Mouse (Mus musculus) embryonic facial prominence, embryonic 14.5 days (tissue): Measurements from ENCODE around the gene Pde1a. TPM values are rescaled to one million over a fixed set of nuclear protein-coding genes. Genes with fewer than 3 reads are reported as not detected.
"Not testable (repeated sequence)": the region's sequence is repeated elsewhere in the genome, so short reads cannot be mapped to it uniquely, and the experiment has no call there.

Source experiments
- ATAC-seq: fragments of 200-750 bp; cut with Nextera tagmentation; 2 replicates; pipeline ENCODE4 v1.8.0; 2017; ENCODE audit warnings: low read depth, moderate number of reproducible peaks, moderate TSS enrichment
- DNase-seq: peaks from one replicate; pipeline ENCODE4 v3.0.0-alpha.2; 2015; ENCODE audit warnings: low spot score
- H3K27ac ChIP-seq: fragments of 300-500 bp; sonication (generic); replicated peaks from 2 replicates; pipeline ENCODE4 v1.5.1; 2014; ENCODE audit warnings: low read depth, mild to moderate bottlenecking, low read length, moderate library complexity
- H3K27me3 ChIP-seq: fragments of 300-500 bp; sonication (generic); replicated peaks from 2 replicates; pipeline ENCODE4 v1.6.1; 2014; ENCODE audit warnings: low read length; ENCODE audit not compliant: control insufficient read depth, insufficient read depth
- H3K36me3 ChIP-seq: fragments of 300-500 bp; sonication (generic); 2 replicates; pipeline ENCODE4 v1.6.1; 2014; ENCODE audit warnings: low read length, mixed read lengths; ENCODE audit not compliant: control insufficient read depth, insufficient read depth
- H3K4me1 ChIP-seq: fragments of 300-500 bp; sonication (generic); 2 replicates; pipeline ENCODE4 v1.6.1; 2014; ENCODE audit warnings: antibody characterized with exemption, low read length; ENCODE audit not compliant: control insufficient read depth, insufficient read depth
- H3K4me2 ChIP-seq: fragments of 300-500 bp; sonication (generic); 2 replicates; pipeline ENCODE4 v1.6.1; 2014; ENCODE audit warnings: low read depth, mild to moderate bottlenecking, low read length, moderate library complexity, mixed read lengths
- H3K4me3 ChIP-seq: fragments of 300-500 bp; sonication (generic); 2 replicates; pipeline ENCODE4 v1.5.1; 2014; ENCODE audit warnings: low read depth, mild to moderate bottlenecking, low read length
- H3K9ac ChIP-seq: fragments of 300-500 bp; sonication (generic); 2 replicates; pipeline ENCODE4 v1.6.1; 2014; ENCODE audit warnings: low read depth, mild to moderate bottlenecking, low read length, moderate library complexity, mixed read lengths
- H3K9me3 ChIP-seq: fragments of 300-500 bp; sonication (generic); 2 replicates; pipeline ENCODE4 v1.6.1; 2016; ENCODE audit warnings: low read length; ENCODE audit not compliant: control insufficient read depth
- WGBS: fragments of 180-500 bp; shearing (Covaris S2); extraction: QIAGEN DNeasy Blood & Tissue Kit; methylation state at CpG from one replicate; pipeline ENCODE4 v1.1.7; 2014; 5-methylcytosine and 5-hydroxymethylcytosine counted together
- polyA plus RNA-seq: library from polyadenylated mRNA; unstranded; fragments of >200 nt; fragmentation: Nextera tagmentation; extraction: Ambion mirVana; gene quantifications from 2 replicates; pipeline ENCODE4 v1.2.1, GENCODE M21; 2014

Pde1a gene
- polyA plus RNA-seq, 1 experiment from 2014 or later: 14.3 TPM

DNA sequence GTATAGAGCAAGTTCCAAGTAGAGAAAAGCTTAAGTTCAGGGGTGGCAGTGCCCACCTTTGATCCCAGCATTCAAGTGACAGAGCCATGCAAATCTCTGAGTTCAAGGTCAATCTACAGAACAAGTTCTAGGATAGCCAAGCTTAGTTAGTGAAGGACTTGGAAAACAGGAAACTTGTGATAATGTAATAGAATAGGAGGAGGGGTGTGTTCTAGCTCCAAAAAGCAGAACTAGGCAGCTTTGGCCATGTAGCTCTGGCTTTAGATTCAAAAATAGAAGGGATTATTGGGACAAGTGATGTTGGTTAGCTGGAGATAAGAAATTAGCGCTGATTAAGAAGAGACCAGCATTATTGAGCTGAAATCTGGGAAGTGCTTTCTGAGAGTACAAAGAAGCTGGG, 272.4 kb downstream of the Pde1a start:
- Histone ChIP-seq H3K4me1 (no peaks in the 10 kb centered on the region), H3K27me3 (no peaks in the 10 kb centered on the region), H3K4me2 (no peak overlapping the region), H3K27ac (no peak overlapping the region), H3K36me3 (no peaks in the 10 kb centered on the region), H3K9me3 (no peaks in the 10 kb centered on the region), H3K9ac (no peak overlapping the region), H3K4me3 (no peak overlapping the region)
- ATAC-seq (no peak), DNase-seq (no peak)
- 91% methylated on average over 1 of the region's 1 CpGs for WGBS

DNA sequence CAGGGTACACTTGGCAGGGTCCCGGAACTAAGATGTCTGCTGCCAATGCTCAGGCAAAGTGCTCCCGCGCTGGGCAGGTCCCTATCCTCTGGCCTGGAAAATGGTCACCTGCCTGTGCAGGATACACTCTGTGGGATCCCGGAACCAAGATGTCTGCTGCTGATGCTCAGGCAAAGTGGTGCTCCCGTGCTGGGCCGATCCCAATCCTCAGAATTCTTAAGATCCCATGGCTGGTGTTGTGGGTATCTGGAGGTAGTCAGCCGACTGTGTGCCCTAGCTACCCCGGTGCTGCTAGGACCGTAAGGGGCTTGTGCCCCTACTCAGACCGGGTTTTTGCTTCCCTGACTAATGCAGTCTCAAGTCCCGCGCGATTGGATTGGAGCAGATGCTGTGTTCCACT, 281.9 kb downstream of the Pde1a start:
- WGBS: 88% methylated on average over 13 of the region's 13 CpGs
- not testable (repeated sequence) for H3K9me3 ChIP-seq, H3K27me3 ChIP-seq, H3K4me1 ChIP-seq, H3K27ac ChIP-seq, DNase-seq, H3K9ac ChIP-seq, H3K4me3 ChIP-seq, H3K36me3 ChIP-seq, ATAC-seq, H3K4me2 ChIP-seq

GRCm38 (mm10) chr2:79839513-79839912, 289.7 kb downstream of the Pde1a start:
- no peaks in the 10 kb centered on the region for H3K27me3 ChIP-seq
- no peak overlapping the region for H3K4me3 ChIP-seq
- WGBS: 61% methylated on average over 5 of the region's 5 CpGs
- H3K9me3 ChIP-seq: no peaks in the 10 kb centered on the region
- no peaks in the 10 kb centered on the region for H3K36me3 ChIP-seq
- H3K4me2 ChIP-seq: no peak overlapping the region
- DNase-seq (no peak), ATAC-seq (no peak)
- H3K27ac ChIP-seq: no peak overlapping the region
- H3K9ac ChIP-seq: no peak overlapping the region
- H3K4me1 ChIP-seq: no peaks in the 10 kb centered on the region

DNA sequence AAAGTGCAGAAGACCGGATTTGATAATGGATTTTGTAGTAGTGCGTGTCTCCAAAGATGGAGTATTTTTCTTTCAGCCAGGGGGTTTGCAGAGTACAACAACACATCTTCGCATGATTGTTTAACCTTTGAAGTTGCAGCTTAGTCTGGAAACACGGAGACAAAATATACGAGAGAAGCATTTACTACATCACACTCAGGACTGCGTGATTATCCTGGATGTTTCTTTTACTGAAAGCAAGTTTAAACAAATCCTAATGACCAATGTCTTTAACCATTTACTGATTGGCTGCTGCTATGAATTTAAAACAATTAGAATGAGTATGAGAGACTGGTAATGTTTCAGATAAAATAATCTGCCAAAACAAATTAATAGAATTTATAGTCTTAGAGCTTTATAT, 290.2 kb downstream of the Pde1a start:
- H3K27me3 ChIP-seq: no peaks in the 10 kb centered on the region
- ATAC-seq (no peak), DNase-seq (no peak)
- no peak overlapping the region for H3K9ac ChIP-seq
- H3K4me2 ChIP-seq: no peak overlapping the region
- H3K4me3 ChIP-seq: no peak overlapping the region
- no peaks in the 10 kb centered on the region for H3K9me3 ChIP-seq
- no peaks in the 10 kb centered on the region for H3K4me1 ChIP-seq
- 70% methylated on average over 6 of the region's 6 CpGs for WGBS
- H3K36me3 ChIP-seq: no peaks in the 10 kb centered on the region
- no peak overlapping the region for H3K27ac ChIP-seq

GRCm38 (mm10) chr2:79825853-79826252, 303.4 kb downstream of the Pde1a start:
- Histone ChIP-seq H3K9me3 (no peaks in the 10 kb centered on the region), H3K4me3 (no peak overlapping the region), H3K4me2 (no peak overlapping the region), H3K27me3 (no peaks in the 10 kb centered on the region), H3K27ac (no peak overlapping the region), H3K4me1 (no peaks in the 10 kb centered on the region), H3K36me3 (no peaks in the 10 kb centered on the region), H3K9ac (no peak overlapping the region)
- WGBS: 88% methylated on average over 4 of the region's 4 CpGs
- no peak for ATAC-seq
- DNase-seq: no peak

DNA sequence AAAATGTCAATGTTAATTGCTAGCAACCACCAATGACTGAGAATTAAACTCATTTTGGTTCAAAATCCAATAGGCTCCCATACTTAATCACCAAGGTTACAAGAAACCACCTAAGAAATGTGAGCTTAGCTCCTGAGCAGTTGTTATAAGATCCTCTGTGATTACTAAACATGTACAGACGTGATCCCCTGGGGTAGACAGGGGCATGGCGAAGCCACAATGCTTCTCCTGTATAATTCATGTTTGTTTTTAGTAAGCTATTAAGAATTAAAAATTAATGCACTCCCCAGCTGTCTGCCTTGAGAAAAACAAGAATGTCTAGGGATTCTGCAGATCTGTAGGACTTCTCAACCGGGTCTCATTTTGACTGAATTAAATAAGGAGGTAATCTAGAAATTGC, 309.7 kb downstream of the Pde1a start:
- no peak overlapping the region for H3K4me3 ChIP-seq
- no peaks in the 10 kb centered on the region for H3K4me1 ChIP-seq
- no peaks in the 10 kb centered on the region for H3K36me3 ChIP-seq
- WGBS: 50% methylated on average over 3 of the region's 3 CpGs
- H3K9ac ChIP-seq: no peak overlapping the region
- H3K27me3 ChIP-seq: no peaks in the 10 kb centered on the region
- DNase-seq (peak; percentile 55), ATAC-seq (peak; percentile 79)
- no peak overlapping the region for H3K4me2 ChIP-seq
- no peaks in the 10 kb centered on the region for H3K9me3 ChIP-seq
- H3K27ac ChIP-seq: no peak overlapping the region

- no peak for ATAC-seq
- Histone ChIP-seq H3K27me3 (no peaks in the 10 kb centered on the region; the same call in 1 of the 2 replicates), H3K9ac (no peak overlapping the region), H3K4me2 (no peak overlapping the region), H3K9me3 (no peaks in the 10 kb centered on the region), H3K36me3 (no peaks in the 10 kb centered on the region), H3K4me1 (no peaks in the 10 kb centered on the region), H3K4me3 (no peak overlapping the region), H3K27ac (no peak overlapping the region)
- no peak for DNase-seq
- WGBS: 29% methylated on average over 3 of the region's 3 CpGs
Observed at GRCm38 (mm10) chr2:79815708-79816484, 313.4 kb downstream of the Pde1a start.

DNA sequence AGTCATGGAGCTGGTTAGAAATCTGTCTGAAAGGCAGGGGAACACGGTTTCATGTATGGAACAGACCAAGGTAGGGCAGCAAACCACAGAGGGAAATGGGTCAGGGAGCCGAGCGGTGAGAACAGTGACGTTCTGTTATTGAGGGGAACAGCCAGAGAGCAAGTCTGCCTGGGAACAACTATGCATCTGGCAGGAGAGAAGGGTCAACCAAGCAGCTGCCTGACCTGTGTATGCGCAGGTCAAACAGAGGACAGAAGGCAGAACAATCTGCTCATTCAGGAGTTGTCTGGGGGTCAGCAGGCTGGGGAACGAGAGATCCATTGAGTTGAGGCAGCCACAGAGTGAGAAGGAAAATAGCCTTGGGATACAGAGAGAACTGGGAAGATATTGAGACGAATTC, 330.6 kb downstream of the Pde1a start:
- Histone ChIP-seq H3K4me3 (no peak overlapping the region), H3K9ac (no peak overlapping the region), H3K9me3 (no peaks in the 10 kb centered on the region), H3K4me1 (no peaks in the 10 kb centered on the region), H3K27me3 (no peaks in the 10 kb centered on the region), H3K4me2 (no peak overlapping the region), H3K27ac (no peak overlapping the region), H3K36me3 (no peaks in the 10 kb centered on the region)
- ATAC-seq (peak; percentile 71), DNase-seq (peak; percentile 52)
- WGBS: 26% methylated on average over 7 of the region's 7 CpGs

- 50% methylated on average over 2 of the region's 2 CpGs for WGBS
Observed at GRCm38 (mm10) chr2:79797444-79797843, 331.8 kb downstream of the Pde1a start.

More at GRCm38 (mm10) chr2:79797444-79797843, 331.8 kb downstream of the Pde1a start:
- no peak for ATAC-seq
- H3K9me3 ChIP-seq: no peaks in the 10 kb centered on the region
- H3K36me3 ChIP-seq: no peaks in the 10 kb centered on the region
- H3K4me1 ChIP-seq: no peaks in the 10 kb centered on the region
- no peak overlapping the region for H3K4me2 ChIP-seq
- no peak for DNase-seq
- H3K27me3 ChIP-seq: no peaks in the 10 kb centered on the region
- H3K9ac ChIP-seq: no peak overlapping the region
- no peak overlapping the region for H3K27ac ChIP-seq
- H3K4me3 ChIP-seq: no peak overlapping the region
